Mouse (Mus musculus): ENCODE measurements at regions not wholly inside any gene's neighbourhood (a gene's known extent, or its start where the extent isn't known, plus 50 kb on each side); places are given as distances from the start of the nearest gene placed in this dataset.

- in situ Hi-C loops (cut with MseI, MboI): no loop called here
These were observed 56.1 kb upstream of the Rbfox1 start for GRCm38 (mm10) chr16:5829071-5829470.

GRCm38 (mm10) chr16:5823316-5823715 lies 61.8 kb upstream of the Rbfox1 start:
- in situ Hi-C loops (cut with MseI, MboI): no loop called here

- in situ Hi-C loops (cut with MseI, MboI): no loop called here
These were observed 68.0 kb upstream of the Rbfox1 start for GRCm38 (mm10) chr16:5817166-5817565.

- in situ Hi-C loops (cut with MseI, MboI): no loop called here
These were observed 72.8 kb upstream of the Rbfox1 start for GRCm38 (mm10) chr16:5812245-5812820.

- in situ Hi-C loops (cut with MseI, MboI): no loop called here
These were observed 73.5 kb upstream of the Rbfox1 start for GRCm38 (mm10) chr16:5811654-5811992.

- in situ Hi-C loops (cut with MseI, MboI): no loop called here
These were observed 74.0 kb upstream of the Rbfox1 start for GRCm38 (mm10) chr16:5810986-5811653.

GRCm38 (mm10) chr16:5798188-5798587 lies 87.0 kb upstream of the Rbfox1 start:
- in situ Hi-C loops (cut with MseI, MboI): no loop called here

- in situ Hi-C loops (cut with MseI, MboI): no loop called here
These were observed 92.9 kb upstream of the Rbfox1 start for GRCm38 (mm10) chr16:5792216-5792615.

GRCm38 (mm10) chr16:5790161-5790560 lies 95.0 kb upstream of the Rbfox1 start:
- in situ Hi-C loops (cut with MseI, MboI): no loop called here

GRCm38 (mm10) chr16:5787206-5787605 lies 97.9 kb upstream of the Rbfox1 start:
- in situ Hi-C loops (cut with MseI, MboI): no loop called here

GRCm38 (mm10) chr16:5766771-5767421 lies 118.3 kb upstream of the Rbfox1 start:
- in situ Hi-C loops (cut with MseI, MboI): no loop called here

- in situ Hi-C loops (cut with MseI, MboI): no loop called here
These were observed 120.0 kb upstream of the Rbfox1 start for GRCm38 (mm10) chr16:5765143-5765542.

GRCm38 (mm10) chr16:5760821-5761220 lies 124.3 kb upstream of the Rbfox1 start:
- in situ Hi-C loops (cut with MseI, MboI): no loop called here

- in situ Hi-C loops (cut with MseI, MboI): no loop called here
These were observed 126.1 kb upstream of the Rbfox1 start for GRCm38 (mm10) chr16:5759021-5759420.

- in situ Hi-C loops (cut with MseI, MboI): no loop called here
These were observed 142.2 kb upstream of the Rbfox1 start for GRCm38 (mm10) chr16:5742716-5743507.

- in situ Hi-C loops (cut with MseI, MboI): no loop called here
These were observed 144.4 kb upstream of the Rbfox1 start for GRCm38 (mm10) chr16:5740776-5741175.

GRCm38 (mm10) chr16:5733608-5734007 lies 151.5 kb upstream of the Rbfox1 start:
- in situ Hi-C loops (cut with MseI, MboI): no loop called here

GRCm38 (mm10) chr16:5722506-5722905 lies 162.6 kb upstream of the Rbfox1 start:
- in situ Hi-C loops (cut with MseI, MboI): no loop called here

- in situ Hi-C loops (cut with MseI, MboI): no loop called here
These were observed 171.7 kb upstream of the Rbfox1 start for GRCm38 (mm10) chr16:5713476-5713875.

- in situ Hi-C loops (cut with MseI, MboI): no loop called here
These were observed 175.3 kb upstream of the Rbfox1 start for GRCm38 (mm10) chr16:5709831-5710230.

GRCm38 (mm10) chr16:5700731-5701255 lies 184.4 kb upstream of the Rbfox1 start:
- in situ Hi-C loops (cut with MseI, MboI): no loop called here

GRCm38 (mm10) chr16:5688322-5688721 lies 196.8 kb upstream of the Rbfox1 start:
- in situ Hi-C loops (cut with MseI, MboI): no loop called here
